Mouse (Mus musculus): Measurements from ENCODE around the gene Nup160. TPM values are rescaled to one million over a fixed set of nuclear protein-coding genes. Genes with fewer than 3 reads are reported as not detected.
A peak's percentile ranks its signal among the peaks of the same experiment; 100 is the strongest.

Gene Nup160
- 10 to 100 TPM; 26.6 to 29.0 TPM for total RNA-seq (2021)

- intact Hi-C loops (cut with DNase I) = loop anchor here (5.0 kb wide), 1 partner anchor 200 kb away; no protein-coding TSS in a partner anchor
- no peak for DNase-seq
These were observed at the start of gene Nup160 for GRCm38 (mm10) chr2:90677007-90677406. Gene Nup160 (plus strand): TSS chr2:90677215.

GRCm38 (mm10) chr2:90628261-90628660, 48.8 kb upstream of the Nup160 start:
- DNase-seq = no peak
- intact Hi-C loops (cut with DNase I) = no loop called here

- no peak for DNase-seq
- intact Hi-C loops (cut with DNase I) = no loop called here
These were observed 47.5 kb upstream of the Nup160 start for GRCm38 (mm10) chr2:90629552-90629951.

- intact Hi-C loops (cut with DNase I) = no loop called here
- no peak for DNase-seq
These were observed 44.9 kb upstream of the Nup160 start for GRCm38 (mm10) chr2:90631938-90632733.

- intact Hi-C loops (cut with DNase I) = no loop called here
- DNase-seq = no peak
These were observed 42.3 kb upstream of the Nup160 start for GRCm38 (mm10) chr2:90634671-90635070.

- DNase-seq = no peak
- intact Hi-C loops (cut with DNase I) = no loop called here
These were observed 41.8 kb upstream of the Nup160 start for GRCm38 (mm10) chr2:90635085-90635723.

- intact Hi-C loops (cut with DNase I) = no loop called here
- no peak for DNase-seq
These were observed 40.2 kb upstream of the Nup160 start for GRCm38 (mm10) chr2:90636853-90637252.

GRCm38 (mm10) chr2:90638986-90639746, 37.8 kb upstream of the Nup160 start:
- intact Hi-C loops (cut with DNase I) = no loop called here

GRCm38 (mm10) chr2:90639747-90640699, 37.0 kb upstream of the Nup160 start:
- peak; percentile 12 for DNase-seq

More at GRCm38 (mm10) chr2:90638986-90639746, 37.8 kb upstream of the Nup160 start:
- no peak for DNase-seq

GRCm38 (mm10) chr2:90641007-90641709, 35.9 kb upstream of the Nup160 start:
- intact Hi-C loops (cut with DNase I) = no loop called here
- no peak for DNase-seq

More at GRCm38 (mm10) chr2:90639747-90640699, 37.0 kb upstream of the Nup160 start:
- intact Hi-C loops (cut with DNase I) = no loop called here

GRCm38 (mm10) chr2:90641710-90642039, 35.3 kb upstream of the Nup160 start:
- intact Hi-C loops (cut with DNase I) = no loop called here
- no peak for DNase-seq

- intact Hi-C loops (cut with DNase I) = no loop called here
- DNase-seq = no peak
These were observed 29.9 kb upstream of the Nup160 start for GRCm38 (mm10) chr2:90647084-90647483.

- DNase-seq = no peak
- intact Hi-C loops (cut with DNase I) = no loop called here
These were observed 27.6 kb upstream of the Nup160 start for GRCm38 (mm10) chr2:90649405-90649804.

GRCm38 (mm10) chr2:90649965-90650364, 27.1 kb upstream of the Nup160 start:
- intact Hi-C loops (cut with DNase I) = no loop called here
- DNase-seq = no peak

GRCm38 (mm10) chr2:90652101-90652500, 24.9 kb upstream of the Nup160 start:
- intact Hi-C loops (cut with DNase I) = no loop called here
- DNase-seq = no peak

GRCm38 (mm10) chr2:90652993-90653392, 24.0 kb upstream of the Nup160 start:
- no peak for DNase-seq
- intact Hi-C loops (cut with DNase I) = no loop called here

GRCm38 (mm10) chr2:90655449-90655848, 21.6 kb upstream of the Nup160 start:
- intact Hi-C loops (cut with DNase I) = no loop called here
- DNase-seq = no peak

GRCm38 (mm10) chr2:90658613-90659012, 18.4 kb upstream of the Nup160 start:
- no peak for DNase-seq
- intact Hi-C loops (cut with DNase I) = no loop called here

GRCm38 (mm10) chr2:90659016-90659415, 18.0 kb upstream of the Nup160 start:
- DNase-seq = no peak
- intact Hi-C loops (cut with DNase I) = no loop called here

GRCm38 (mm10) chr2:90659639-90660038, 17.4 kb upstream of the Nup160 start:
- DNase-seq = no peak

More at GRCm38 (mm10) chr2:90659639-90660038, 17.4 kb upstream of the Nup160 start:
- intact Hi-C loops (cut with DNase I) = no loop called here
